Mouse (Mus musculus) cerebellum, postnatal 25 days (tissue): ENCODE measurements around the gene Fam20c.

Source experiments
- DNase-seq, 2 experiments: peaks; one replicate each; pipeline ENCODE4 v3.0.0; 2021; ENCODE audit warnings: mixed read lengths in 2 of 2

Fam20c gene

DNA sequence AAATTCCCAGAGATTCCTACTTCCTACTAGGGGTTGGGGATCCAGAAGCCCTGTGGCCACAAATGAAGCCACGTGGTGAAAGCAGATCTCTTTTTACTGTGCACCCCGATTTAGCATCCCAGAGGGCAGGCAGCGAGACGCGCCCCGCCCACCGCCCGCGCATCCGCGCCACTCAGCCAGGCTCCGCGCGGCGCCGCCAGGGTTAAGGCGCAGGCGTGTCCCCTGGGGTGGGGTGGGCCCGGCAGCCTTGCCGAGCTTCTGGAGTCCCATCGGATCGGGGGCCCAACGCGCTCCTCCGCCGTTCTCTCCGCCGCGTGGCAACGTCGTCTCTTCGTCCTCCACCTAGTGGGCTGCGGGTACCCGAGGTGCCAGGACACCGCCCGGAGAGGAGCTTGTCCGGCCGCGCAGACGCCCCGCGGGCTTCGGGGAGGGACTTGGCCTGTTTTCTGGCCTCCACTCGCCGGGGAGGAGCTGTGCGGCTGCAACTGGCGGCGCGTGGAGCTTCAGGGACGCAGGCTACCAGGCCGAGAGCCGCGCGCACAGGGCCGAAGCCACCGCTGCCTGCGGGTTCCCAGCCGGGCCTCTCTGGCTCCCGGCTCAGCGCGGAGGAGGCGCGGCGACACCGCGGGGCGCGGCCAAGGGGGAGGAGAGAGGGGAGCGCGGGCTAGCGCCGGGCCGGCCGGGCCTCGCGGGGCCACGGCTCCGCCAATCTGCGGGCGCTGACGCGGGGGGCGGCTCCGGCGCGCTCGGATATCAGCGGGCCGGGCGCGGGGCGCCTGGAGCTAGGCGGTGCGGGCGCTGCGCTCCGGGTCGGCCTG is at the start of gene Fam20c:
Gene Fam20c, plus strand, starts transcription at position 212 of the 818 bp plus-strand sequence.
- DNase-seq: peak; percentile 59 to 70

DNA sequence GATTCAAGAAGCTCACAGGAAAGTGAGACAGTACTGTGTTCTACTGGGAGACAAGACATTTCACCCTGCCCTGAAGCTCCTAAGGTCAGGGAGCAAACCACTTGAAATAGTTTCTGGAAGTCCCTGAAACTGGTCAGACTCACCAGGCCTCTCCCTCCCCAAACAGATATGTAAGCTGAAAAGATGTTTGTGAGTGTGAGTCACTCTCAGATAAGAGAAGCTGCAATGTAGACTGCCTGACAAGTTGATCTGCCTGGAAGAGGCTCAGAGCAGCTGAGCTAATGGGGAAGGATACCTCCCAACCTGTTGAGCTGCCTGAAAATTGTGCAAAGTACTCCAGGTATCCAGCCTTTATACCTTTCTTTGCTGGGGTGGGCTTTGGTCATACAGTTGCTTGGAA is 46.9 kb upstream of the Fam20c start:
- no peak for DNase-seq

DNA sequence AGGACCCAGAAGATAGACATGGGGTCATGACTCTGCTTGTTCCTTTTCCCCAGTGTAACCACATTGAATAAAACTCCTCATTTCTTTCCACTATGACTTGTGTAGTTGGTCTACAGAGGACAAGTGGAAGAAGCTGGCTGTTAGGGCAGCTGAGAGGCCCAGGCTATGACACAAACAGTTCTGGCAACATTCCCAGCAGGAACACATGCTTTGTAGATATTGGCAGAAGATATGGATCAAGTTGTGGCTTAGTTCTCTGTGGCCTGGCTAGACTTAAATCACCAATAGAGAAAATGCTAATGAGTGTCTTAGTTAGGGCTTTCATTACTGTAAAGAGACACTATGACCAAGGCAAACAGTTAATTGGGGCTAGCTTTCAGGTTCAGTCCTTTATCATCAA is 45.7 kb upstream of the Fam20c start:
- no peak for DNase-seq

DNA sequence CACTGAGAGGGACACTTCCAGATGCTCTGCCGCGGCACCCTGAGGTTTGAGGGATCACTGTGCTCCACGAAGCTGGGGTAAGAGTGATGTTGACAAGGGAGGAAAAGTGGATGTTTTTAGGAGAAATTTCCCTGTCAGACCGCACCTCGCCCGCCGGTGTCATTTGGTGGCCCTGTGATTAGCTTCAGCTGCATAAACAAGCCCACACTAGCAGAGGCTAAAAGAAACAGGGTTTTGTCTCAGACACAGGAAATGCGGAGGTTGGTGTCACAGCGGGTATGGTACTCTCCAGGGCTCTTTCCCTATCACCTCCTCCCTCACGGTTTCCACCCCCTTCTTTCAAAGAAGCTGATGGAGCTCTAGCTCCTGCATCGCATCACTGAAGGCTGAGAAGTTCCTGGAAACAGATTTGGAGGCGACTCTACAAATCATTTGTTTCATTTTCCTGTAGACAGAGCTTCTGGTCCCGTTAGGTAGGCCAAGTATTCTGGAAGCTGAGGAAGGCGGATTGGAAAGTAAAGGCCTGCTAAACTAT is 38.7 kb upstream of the Fam20c start:
- no peak for DNase-seq

GRCm38 (mm10) chr5:138720329-138721190 is 33.8 kb upstream of the Fam20c start:
- DNase-seq: no peak

GRCm38 (mm10) chr5:138724417-138724816 is 29.9 kb upstream of the Fam20c start:
- no peak for DNase-seq

GRCm38 (mm10) chr5:138725151-138725550 is 29.2 kb upstream of the Fam20c start:
- no peak for DNase-seq

DNA sequence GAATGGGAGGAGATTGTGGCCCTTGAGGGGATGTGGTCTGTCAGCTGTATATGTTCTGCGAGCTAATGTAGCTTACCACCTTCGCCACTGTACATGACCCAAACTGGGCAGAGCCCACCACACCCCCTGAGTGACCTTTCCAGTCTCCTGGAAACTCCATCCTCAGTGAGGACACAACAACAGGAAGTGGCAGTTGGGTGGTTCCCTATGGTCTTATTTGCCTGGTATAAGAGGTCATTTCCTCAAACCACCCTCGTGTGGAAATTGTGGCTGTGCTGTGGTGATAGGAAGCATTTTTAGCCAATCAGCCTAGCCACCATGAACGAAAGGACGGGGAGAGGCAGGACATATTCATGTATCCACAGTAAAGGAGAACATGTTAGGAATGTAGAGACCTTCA is 23.5 kb upstream of the Fam20c start:
- DNase-seq: no peak

GRCm38 (mm10) chr5:138733317-138733899 is 20.9 kb upstream of the Fam20c start:
- no peak for DNase-seq

DNA sequence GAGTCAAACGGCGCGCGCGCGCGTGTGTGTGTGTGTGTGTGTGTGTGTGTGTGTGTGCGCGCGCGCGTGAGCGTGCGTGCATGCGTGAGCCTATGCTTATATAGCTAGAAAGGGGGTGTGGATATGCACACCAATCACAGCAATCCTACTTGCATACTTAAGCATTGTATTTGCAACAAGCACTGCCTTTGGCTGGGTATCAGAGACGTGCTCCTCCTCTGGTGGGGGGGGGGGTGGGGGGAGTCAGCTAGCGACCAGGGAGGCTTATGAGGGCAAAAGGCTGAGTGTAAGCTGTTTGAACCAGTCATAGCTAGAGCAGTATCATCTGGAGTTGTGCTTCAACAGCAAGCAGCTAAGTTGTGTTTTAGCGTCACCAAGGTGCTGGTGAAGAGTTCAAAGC is 20.3 kb upstream of the Fam20c start:
- no peak for DNase-seq

DNA sequence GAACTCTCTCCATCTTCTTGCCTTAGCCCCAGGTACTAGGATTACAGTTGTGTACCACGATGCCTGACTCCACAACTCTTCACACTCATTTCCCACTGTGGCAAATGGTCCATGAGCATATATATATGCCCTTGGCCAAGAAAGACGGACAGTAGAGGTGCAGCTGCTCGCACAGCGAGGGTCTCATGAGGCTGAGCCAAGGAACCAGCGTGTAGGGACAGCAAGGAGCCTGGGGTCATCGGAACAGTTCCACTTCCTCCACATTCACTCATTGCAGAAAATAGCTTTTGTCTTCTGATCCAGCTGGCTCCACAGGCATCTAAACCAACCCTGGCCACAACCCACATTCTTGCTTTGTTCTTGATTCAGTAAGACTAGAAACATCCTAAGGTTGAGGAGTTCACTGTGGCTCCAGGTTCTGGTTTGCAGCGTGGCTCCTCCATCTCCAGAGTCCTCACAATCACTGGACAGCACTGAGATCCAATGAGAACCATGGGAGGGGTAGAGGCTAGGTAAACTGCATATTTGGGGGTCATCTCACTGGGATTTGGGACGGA is 19.0 kb upstream of the Fam20c start:
- peak in 1 of 2 experiments; percentile 14 for DNase-seq

GRCm38 (mm10) chr5:138740150-138740549 is 14.2 kb upstream of the Fam20c start:
- no peak for DNase-seq

DNA sequence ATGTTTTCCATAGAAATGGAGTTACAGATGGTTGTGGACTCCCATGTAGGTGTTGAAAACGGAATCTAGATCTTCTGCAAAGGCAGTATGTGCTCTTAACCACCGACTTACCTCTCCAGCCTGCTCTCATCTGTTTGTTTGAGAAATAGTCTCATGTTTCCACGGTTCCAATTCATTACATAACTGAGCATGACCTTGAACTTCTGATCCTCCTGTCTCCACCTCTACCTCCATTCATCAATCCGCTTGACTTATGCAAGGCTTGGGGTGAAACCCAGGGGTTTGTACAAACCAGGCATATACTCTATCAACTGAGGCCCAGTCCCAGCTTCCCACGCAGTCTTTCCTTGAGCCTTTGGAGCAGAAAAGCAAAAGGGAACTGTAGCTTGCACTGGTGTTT is 12.8 kb upstream of the Fam20c start:
- no peak for DNase-seq

DNA sequence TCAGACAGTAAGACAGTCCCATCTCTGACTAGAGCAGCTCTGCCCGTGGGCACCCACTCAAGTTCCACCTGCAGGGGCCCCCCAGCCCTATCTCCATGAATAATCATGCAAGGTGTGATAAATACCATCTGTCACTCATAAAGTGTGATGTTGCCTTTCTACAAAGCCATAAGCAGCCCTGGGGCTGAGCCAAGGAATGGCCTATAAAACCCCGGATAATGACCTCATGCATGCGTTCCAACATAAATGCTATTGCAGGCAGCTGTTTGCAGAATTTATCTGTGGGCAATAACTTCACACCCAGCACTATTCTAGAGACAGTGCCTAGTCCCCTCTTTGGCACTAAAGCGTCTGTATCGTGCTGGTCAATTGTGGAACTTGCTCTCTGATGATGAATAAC is 12.0 kb upstream of the Fam20c start:
- peak in 1 of 2 experiments; percentile 16 for DNase-seq

DNA sequence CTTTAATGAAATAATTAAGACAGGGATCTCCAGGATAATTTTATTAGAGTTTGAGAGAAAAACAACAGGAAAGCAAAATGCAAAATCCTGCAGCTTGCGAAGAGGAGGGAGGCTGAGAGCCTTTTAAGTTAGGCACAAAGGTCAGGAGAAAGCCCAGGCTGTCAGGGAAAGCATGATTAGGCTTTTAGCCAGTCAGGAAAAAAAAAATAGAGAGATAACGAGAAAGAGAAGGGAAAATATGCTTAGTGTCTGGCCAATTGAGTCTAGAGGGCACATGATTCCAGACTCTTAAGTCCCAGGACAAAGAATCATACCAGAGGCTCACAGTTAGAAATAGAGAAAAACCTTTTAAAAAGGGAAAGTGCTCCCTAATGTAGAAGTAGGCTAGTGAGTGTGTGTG is 10.7 kb upstream of the Fam20c start:
- DNase-seq: no peak

GRCm38 (mm10) chr5:138745378-138746099 is 8.8 kb upstream of the Fam20c start:
- peak; percentile 83 to 85 for DNase-seq

- DNase-seq: no peak
Measured at GRCm38 (mm10) chr5:138753269-138753668, 1.0 kb upstream of the Fam20c start.

DNA sequence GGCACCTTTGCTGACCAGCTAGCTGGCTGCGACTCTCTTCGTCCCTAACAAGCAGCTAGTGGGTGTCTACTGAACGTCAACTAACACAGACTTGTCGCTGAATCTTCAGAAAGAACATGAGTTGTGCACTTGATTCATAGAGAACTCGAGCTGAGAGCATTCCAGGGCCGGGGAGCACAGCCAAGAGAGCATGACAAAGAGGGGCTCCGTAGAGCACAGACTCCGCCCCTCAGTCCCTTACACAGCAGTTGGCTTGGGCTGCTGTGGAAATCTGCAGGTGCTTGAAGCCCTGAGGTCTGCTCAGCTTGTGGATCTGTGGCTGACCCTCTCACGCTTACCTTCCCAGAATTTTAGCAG is 390 bp upstream of the Fam20c start:
- DNase-seq: no peak

DNA sequence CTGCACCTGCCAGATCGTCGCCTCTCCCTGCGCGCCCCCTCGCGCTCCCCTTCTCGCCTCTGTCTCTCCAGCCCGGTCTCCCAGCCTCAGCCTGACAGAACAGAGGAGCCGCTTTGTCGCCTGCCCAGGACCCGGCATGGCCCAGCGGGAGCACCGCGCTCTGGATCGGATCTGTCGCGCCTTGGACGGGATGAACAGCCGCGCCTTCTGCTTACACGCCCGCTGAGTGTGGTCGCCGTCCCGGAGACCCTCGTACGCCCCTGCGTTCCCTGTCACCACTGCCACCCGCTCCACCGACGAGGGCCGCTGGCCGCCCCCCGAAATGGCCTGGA is 773 bp downstream of the Fam20c start:
- DNase-seq: no peak

GRCm38 (mm10) chr5:138755453-138756301 is 1.4 kb downstream of the Fam20c start:
- peak; percentile 45 to 55 for DNase-seq

DNA sequence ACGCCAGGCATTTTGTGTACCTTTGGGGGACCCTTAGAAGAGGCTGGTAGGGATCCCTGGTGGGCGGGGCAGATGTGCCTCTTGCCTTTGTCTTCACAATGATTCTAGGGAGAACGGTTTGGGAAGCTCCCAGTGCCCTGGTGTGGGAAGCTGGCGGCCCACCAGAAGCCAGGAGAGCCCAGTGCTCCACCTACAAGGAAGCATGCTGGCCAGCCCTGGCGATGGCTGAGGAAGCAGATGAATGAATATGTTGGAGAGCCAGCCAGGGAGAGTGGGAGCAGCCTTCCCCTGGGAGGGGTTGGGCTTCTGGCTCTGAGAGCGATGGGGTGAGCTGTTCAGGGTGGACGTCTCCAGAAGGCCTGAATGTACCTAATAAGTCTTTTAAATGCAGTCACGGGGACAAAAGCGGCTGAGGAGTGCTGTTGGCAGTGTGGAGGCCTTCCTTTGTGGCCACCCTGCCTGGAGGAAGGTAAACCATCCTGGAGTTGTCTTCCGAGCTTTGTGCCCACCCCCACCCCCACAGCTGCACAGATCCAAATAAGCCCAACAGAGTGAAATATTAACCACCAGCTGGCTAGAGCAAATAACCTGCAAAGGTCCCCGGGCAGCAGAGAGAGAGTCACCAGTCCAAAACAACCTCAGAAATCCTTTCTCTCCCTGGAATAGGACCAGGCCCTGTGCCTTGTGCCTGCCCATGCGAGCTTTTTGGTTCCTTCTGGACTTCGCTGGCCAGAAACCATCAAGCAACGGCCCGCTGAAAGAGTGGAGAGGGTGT is 2.2 kb downstream of the Fam20c start:
- DNase-seq: peak; percentile 62 to 72
